ENCODE assay signal across 23 mouse cellular contexts in the genomic region with DNA sequence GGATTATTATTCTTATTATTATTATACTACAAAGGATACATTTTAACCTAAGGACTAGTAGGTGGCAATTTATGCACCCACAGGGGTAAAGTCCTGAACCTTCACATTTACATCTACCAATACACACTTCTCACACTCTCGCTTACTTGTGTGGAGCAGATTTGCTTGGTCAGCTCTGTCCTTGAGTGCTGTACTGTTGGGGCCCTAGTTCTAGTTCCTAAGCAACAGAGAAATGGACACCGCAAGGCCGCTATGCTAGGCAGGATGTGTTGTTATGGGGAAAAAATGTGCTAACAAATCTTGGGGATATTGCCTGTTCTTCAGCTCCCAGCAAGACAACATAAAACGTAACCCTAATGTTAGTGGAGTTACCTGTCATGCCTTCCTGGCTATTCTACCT.
DNase-seq lines count a peak whose midpoint lies in the region; ATAC-seq and TF ChIP-seq lines count a peak whose summit lies in the region.
"Had no signal": no experiment of that assay in that cellular context is flagged by ENCODE, and none has a peak within 500 bp of the region (broad histone marks: within the 10 kb centered on the region; RNA-seq: fewer than 3 reads in every experiment).

No protein-coding gene starts in this region.

- intact Hi-C loops in heart, postnatal 14 days (cut with DNase I) = no loop called here

- H3K36me3 ChIP-seq in forebrain, embryonic 14.5 days (ENCODE audit: control insufficient read depth, insufficient read depth, low read length) = peaks cover 42% of the 10 kb centered on the region
- peaks cover 6% of the 10 kb centered on the region for H3K36me3 ChIP-seq in forebrain, embryonic 16.5 days (ENCODE audit: control insufficient read depth, insufficient read depth)
- peaks cover 77% of the 10 kb centered on the region for H3K36me3 ChIP-seq in heart, embryonic 10.5 days
- H3K36me3 ChIP-seq in kidney, embryonic 14.5 days (ENCODE audit: control insufficient read depth, insufficient read depth, low read length) = peaks cover 59% of the 10 kb centered on the region

- no peak for DNase-seq in forebrain, embryonic 14.5 days (ENCODE audit: low spot score)
- DNase-seq in heart, embryonic 10.5 days (ENCODE audit: low spot score) = no peak
- DNase-seq in heart, postnatal 14 days = no peak
- no peak for DNase-seq in kidney, adult 18-20 months
- DNase-seq in brain, embryonic 14.5 days (ENCODE audit: low read depth) = peak; percentile 40
- DNase-seq: adrenal gland, postnatal 25 days; cerebellum, adult 11 months; cerebellum, adult 8-10 months; embryo, embryonic 11 days; heart, adult 2 months; heart, postnatal 4 days; kidney, adult 9 months had no signal

- 85% methylated on average over 4 of the region's 4 CpGs for WGBS in forebrain, embryonic 14.5 days
- WGBS in forebrain, embryonic 16.5 days = 73% methylated on average over 4 of the region's 4 CpGs
- WGBS in heart, embryonic 10.5 days = 90% methylated on average over 4 of the region's 4 CpGs
- 80% methylated on average over 4 of the region's 4 CpGs for WGBS in kidney, embryonic 14.5 days

- H3K9me3 ChIP-seq in forebrain, embryonic 14.5 days (replicated peaks; ENCODE audit: control insufficient read depth, low read length) = no peaks in the 10 kb centered on the region
- H3K9me3 ChIP-seq in forebrain, embryonic 16.5 days (ENCODE audit: control insufficient read depth, low read length) = no peaks in the 10 kb centered on the region
- no peaks in the 10 kb centered on the region for H3K9me3 ChIP-seq in heart, embryonic 10.5 days
- H3K9me3 ChIP-seq in kidney, embryonic 14.5 days (ENCODE audit: control insufficient read depth, low read length) = no peaks in the 10 kb centered on the region
- H3K9me3 ChIP-seq: embryonic facial prominence, embryonic 15.5 days; heart, embryonic 12.5 days; hindbrain, embryonic 15.5 days had no signal

- H3K4me3 ChIP-seq in forebrain, embryonic 14.5 days (ENCODE audit: low read depth, low read length) = no peak overlapping the region
- H3K4me3 ChIP-seq in forebrain, embryonic 16.5 days (replicated peaks; ENCODE audit: low read length) = no peak overlapping the region
- no peak overlapping the region for H3K4me3 ChIP-seq in heart, embryonic 10.5 days
- no peak overlapping the region for H3K4me3 ChIP-seq in kidney, embryonic 14.5 days (ENCODE audit: low read length)
- H3K4me3 ChIP-seq: embryonic facial prominence, embryonic 15.5 days; erythroblast, embryonic 14.5 days; heart, adult 2 months; heart, embryonic 12.5 days; hindbrain, embryonic 15.5 days had no signal

- TF ChIP-seq POLR2A in brain, embryonic 14.5 days (IDR thresholded peaks at IDR 0.05; ENCODE audit: borderline replicate concordance, extremely low read depth, insufficient read depth, insufficient read length, poor library complexity, severe bottlenecking) = no peak

- no peak for TF ChIP-seq CTCF in brain, embryonic 14.5 days (IDR thresholded peaks at IDR 0.05; ENCODE audit: borderline replicate concordance, extremely low read depth, insufficient read depth, insufficient read length)

- H3K27ac ChIP-seq in forebrain, embryonic 14.5 days (ENCODE audit: low read depth, low read length) = no peak overlapping the region
- H3K27ac ChIP-seq in forebrain, embryonic 16.5 days (ENCODE audit: low read length) = no peak overlapping the region
- H3K27ac ChIP-seq in heart, embryonic 10.5 days = peak overlapping the region; percentile 42; the same call in 1 of the 2 replicates
- H3K27ac ChIP-seq in kidney, embryonic 14.5 days (ENCODE audit: low read depth, low read length) = no peak overlapping the region
- H3K27ac ChIP-seq: embryonic facial prominence, embryonic 15.5 days; heart, adult 2 months; hindbrain, embryonic 15.5 days had no signal

- ATAC-seq in forebrain, embryonic 14.5 days = peak; percentile 37; the same call in 1 of the 2 replicates
- no peak for ATAC-seq in forebrain, embryonic 16.5 days
- peak; percentile 42; the same call in 1 of the 2 replicates for ATAC-seq in kidney, embryonic 14.5 days (ENCODE audit: low FRiP score, low TSS enrichment)
- ATAC-seq: activated CD4-positive, CD25-positive, alpha-beta regulatory T cell, adult 4 months; inflammation-experienced regulatory T-cells, adult 6 months; intestine, postnatal 0 days; Patski had no signal

- no peak overlapping the region for H3K4me2 ChIP-seq in forebrain, embryonic 14.5 days (ENCODE audit: low read length)
- H3K4me2 ChIP-seq in forebrain, embryonic 16.5 days (ENCODE audit: low read length) = no peak overlapping the region
- no peak overlapping the region for H3K4me2 ChIP-seq in kidney, embryonic 14.5 days (replicated peaks; ENCODE audit: low read depth, low read length)
- H3K4me2 ChIP-seq: embryonic facial prominence, embryonic 15.5 days; heart, embryonic 12.5 days; hindbrain, embryonic 15.5 days had no signal

- H3K9ac ChIP-seq in forebrain, embryonic 14.5 days (ENCODE audit: low read length) = no peak overlapping the region
- H3K9ac ChIP-seq in forebrain, embryonic 16.5 days (replicated peaks; ENCODE audit: low read depth, low read length) = no peak overlapping the region
- no peak overlapping the region for H3K9ac ChIP-seq in kidney, embryonic 14.5 days (ENCODE audit: low read depth, low read length)
- H3K9ac ChIP-seq: embryonic facial prominence, embryonic 15.5 days; heart, embryonic 12.5 days; hindbrain, embryonic 15.5 days had no signal

- H3K27me3 ChIP-seq in forebrain, embryonic 14.5 days (replicated peaks; ENCODE audit: control insufficient read depth, insufficient read depth, low read length) = no peaks in the 10 kb centered on the region
- no peaks in the 10 kb centered on the region for H3K27me3 ChIP-seq in forebrain, embryonic 16.5 days (replicated peaks; ENCODE audit: control insufficient read depth, insufficient read depth, low read length)
- no peaks in the 10 kb centered on the region for H3K27me3 ChIP-seq in heart, embryonic 10.5 days (ENCODE audit: insufficient read depth, poor library complexity, severe bottlenecking)
- H3K27me3 ChIP-seq in kidney, embryonic 14.5 days (ENCODE audit: control insufficient read depth, insufficient read depth, low read length) = no peaks in the 10 kb centered on the region
- H3K27me3 ChIP-seq: CH12.LX; embryonic facial prominence, embryonic 15.5 days; heart, embryonic 12.5 days; hindbrain, embryonic 15.5 days; Patski had no signal

- H3K4me1 ChIP-seq in forebrain, embryonic 14.5 days (ENCODE audit: control insufficient read depth, insufficient read depth, low read length) = no peaks in the 10 kb centered on the region
- peaks cover 2% of the 10 kb centered on the region for H3K4me1 ChIP-seq in forebrain, embryonic 16.5 days (replicated peaks; ENCODE audit: control insufficient read depth, insufficient read depth, low read length)
- peaks cover 33% of the 10 kb centered on the region for H3K4me1 ChIP-seq in heart, embryonic 10.5 days
- H3K4me1 ChIP-seq in kidney, embryonic 14.5 days (ENCODE audit: control insufficient read depth, insufficient read depth, low read length) = no peaks in the 10 kb centered on the region
- H3K4me1 ChIP-seq: embryonic facial prominence, embryonic 15.5 days; hindbrain, embryonic 15.5 days had no signal
